Mouse (Mus musculus) forebrain, embryonic 13.5 days (tissue): ENCODE data around the gene Olfr313. TPM values are rescaled to one million over a fixed set of nuclear protein-coding genes. Genes with fewer than 3 reads are reported as not detected.
"Not testable (repeated sequence)": the region's sequence is repeated elsewhere in the genome, so short reads cannot be mapped to it uniquely, and the experiment has no call there.

Experiments
- ATAC-seq: fragments of 200-750 bp; cut with Nextera tagmentation; 2 replicates; pipeline ENCODE4 v1.8.0; 2017
- H3K27ac ChIP-seq: fragments of 300-500 bp; sonication (generic); 2 replicates; pipeline ENCODE4 v1.5.1; 2015; ENCODE audit warnings: inconsistent platforms, mild to moderate bottlenecking, moderate library complexity
- H3K27me3 ChIP-seq: fragments of 300-500 bp; sonication (generic); 2 replicates; pipeline ENCODE4 v1.6.1; 2015; ENCODE audit warnings: mild to moderate bottlenecking, inconsistent platforms
- H3K36me3 ChIP-seq: fragments of 300-500 bp; sonication (generic); 2 replicates; pipeline ENCODE4 v1.6.1; 2015; ENCODE audit warnings: mild to moderate bottlenecking, inconsistent platforms; ENCODE audit not compliant: poor library complexity, severe bottlenecking
- H3K4me1 ChIP-seq: fragments of 300-500 bp; sonication (generic); 2 replicates; pipeline ENCODE4 v1.6.1; 2015; ENCODE audit warnings: inconsistent platforms
- H3K4me2 ChIP-seq: fragments of 300-500 bp; sonication (generic); 2 replicates; pipeline ENCODE4 v1.6.1; 2015; ENCODE audit warnings: inconsistent platforms, mild to moderate bottlenecking, moderate library complexity
- H3K4me3 ChIP-seq: fragments of 300-500 bp; sonication (generic); 2 replicates; pipeline ENCODE4 v1.5.1; 2015; ENCODE audit warnings: mild to moderate bottlenecking, inconsistent platforms
- H3K9ac ChIP-seq: fragments of 300-500 bp; sonication (generic); 2 replicates; pipeline ENCODE4 v1.6.1; 2015; ENCODE audit warnings: mild to moderate bottlenecking, inconsistent platforms
- H3K9me3 ChIP-seq: fragments of 300-500 bp; sonication (generic); replicated peaks from 2 replicates; pipeline ENCODE4 v1.6.1; 2016; ENCODE audit warnings: inconsistent platforms
- WGBS: fragments of 180-500 bp; shearing (Covaris S2); methylation state at CpG from one replicate; pipeline ENCODE4 v1.1.7; 2015; 5-methylcytosine and 5-hydroxymethylcytosine counted together
- polyA plus RNA-seq: library from polyadenylated mRNA; unstranded; fragments of >200 nt; fragmentation: Nextera tagmentation; extraction: Ambion mirVana; gene quantifications from 2 replicates; pipeline ENCODE4 v1.2.1, GENCODE M21; 2015

The Olfr313 gene
- polyA plus RNA-seq, result not detected in 2 replicates

DNA sequence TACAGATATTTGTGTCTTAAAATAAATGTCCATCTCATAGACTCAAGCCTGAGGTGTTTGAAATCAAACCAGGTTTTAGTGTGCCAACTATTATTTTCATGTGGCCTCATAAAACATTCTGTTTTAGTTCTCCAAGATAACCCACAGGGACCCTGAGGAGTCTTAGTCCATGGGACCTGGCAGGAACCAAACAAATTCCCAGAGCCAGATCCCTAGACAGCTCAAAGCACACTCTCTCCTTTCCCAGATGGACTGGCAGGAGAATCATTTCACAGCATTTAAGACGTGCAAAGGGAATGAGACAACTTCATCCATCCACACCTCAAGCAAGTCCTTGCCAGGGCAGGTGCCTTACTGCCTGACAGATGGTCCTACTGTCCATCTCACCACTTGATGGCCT is at the start of gene Olfr313:
Olfr313 (plus strand) TSS at position 301 of the 400 bp plus-strand sequence.
- H3K4me3 ChIP-seq, H3K4me1 ChIP-seq, H3K36me3 ChIP-seq, H3K9ac ChIP-seq, H3K27me3 ChIP-seq, ATAC-seq, H3K27ac ChIP-seq, H3K4me2 ChIP-seq, H3K9me3 ChIP-seq: not testable (repeated sequence)
- 46% methylated on average over 1 of the region's 1 CpGs for WGBS

DNA sequence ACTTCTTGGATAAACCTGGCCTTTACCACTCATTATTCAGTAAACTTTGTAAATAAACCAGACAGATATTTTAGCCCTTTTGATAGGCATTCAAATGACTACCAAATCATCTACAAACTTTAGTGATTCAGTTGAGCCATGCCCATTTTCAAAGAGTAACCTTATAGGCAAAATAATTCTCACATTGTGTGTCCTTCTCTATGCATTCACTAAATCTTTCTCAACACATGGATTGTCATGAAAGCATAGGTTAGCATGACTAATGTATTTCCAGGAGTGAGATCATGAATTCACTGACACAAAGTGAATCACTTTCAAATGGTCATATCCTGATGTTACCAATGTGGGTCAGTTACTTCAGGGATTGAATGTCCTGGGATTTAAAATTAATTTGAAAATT is 41.9 kb upstream of the Olfr313 start, which contains the start of gene Olfr315:
Olfr315 (plus strand) TSS at position 301 of the 400 bp plus-strand sequence.
- Histone ChIP-seq H3K36me3 (no peaks in the 10 kb centered on the region), H3K4me3 (no peak within 1 kb of the TSS), H3K9ac (no peak within 1 kb of the TSS), H3K4me2 (no peak within 1 kb of the TSS), H3K27ac (no peak within 1 kb of the TSS), H3K9me3 (no peaks in the 10 kb centered on the region), H3K4me1 (no peaks in the 10 kb centered on the region), H3K27me3 (no peaks in the 10 kb centered on the region)
- no peak for ATAC-seq

DNA sequence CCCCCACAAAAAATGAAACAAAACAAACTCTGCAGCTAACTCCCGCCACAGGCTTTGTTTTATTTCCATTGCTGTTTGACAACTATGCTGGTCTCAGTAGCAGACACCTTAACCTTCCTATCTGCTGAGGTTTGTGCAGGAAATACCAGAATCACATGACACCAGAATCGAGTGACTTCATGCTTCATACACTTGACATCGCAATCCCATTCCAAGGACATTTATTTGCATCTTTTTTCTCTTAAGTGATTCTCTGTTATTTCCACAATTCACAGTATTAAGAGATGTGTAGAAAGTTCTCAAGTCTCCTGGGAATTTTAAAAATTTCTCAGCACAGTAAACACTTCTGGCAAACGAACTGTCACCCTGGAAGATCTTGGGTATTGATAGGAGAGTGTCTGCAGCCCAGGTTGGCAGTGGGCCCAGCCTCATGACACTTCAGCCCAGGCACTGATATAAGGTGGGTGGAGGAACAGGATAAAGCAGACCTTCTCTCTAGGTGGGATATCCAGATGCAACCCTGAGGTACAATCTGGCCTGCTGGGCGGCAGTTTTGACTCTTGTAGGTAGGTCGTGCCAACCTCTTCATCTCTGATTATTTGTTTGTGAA is 32.2 kb upstream of the Olfr313 start, which contains the start of gene Olfr314:
Olfr314 (plus strand) TSS at position 473 of the 610 bp plus-strand sequence.
- Histone ChIP-seq H3K4me1 (no peaks in the 10 kb centered on the region), H3K4me2 (no peak within 1 kb of the TSS), H3K9me3 (no peaks in the 10 kb centered on the region), H3K9ac (no peak within 1 kb of the TSS), H3K27ac (no peak within 1 kb of the TSS), H3K27me3 (no peaks in the 10 kb centered on the region), H3K4me3 (no peak within 1 kb of the TSS), H3K36me3 (no peaks in the 10 kb centered on the region)
- 79% methylated on average over 6 of the region's 6 CpGs for WGBS
- ATAC-seq, result no peak

DNA sequence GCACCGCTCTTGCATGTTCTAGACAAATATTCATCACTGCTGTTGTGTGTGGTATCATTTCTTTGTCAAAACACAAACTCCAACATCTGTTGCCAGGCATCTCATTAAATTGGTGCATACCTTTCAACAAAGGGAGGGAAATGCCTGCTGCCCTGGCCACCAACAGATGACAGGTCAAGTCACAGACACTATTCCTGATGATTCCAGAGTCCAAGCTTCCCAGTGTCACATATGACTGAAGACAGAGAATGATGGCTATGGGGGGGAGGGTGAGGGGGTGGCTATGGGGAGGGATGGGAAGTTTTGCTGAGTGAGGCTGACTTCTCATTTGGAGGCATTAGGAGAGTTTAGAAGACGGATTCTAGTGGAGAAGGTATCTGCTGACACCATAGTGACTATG is 30.6 kb upstream of the Olfr313 start:
- 79% methylated on average over 2 of the region's 2 CpGs for WGBS
- Histone ChIP-seq H3K9me3 (no peaks in the 10 kb centered on the region), H3K27ac (no peak overlapping the region), H3K4me2 (no peak overlapping the region), H3K4me1 (peaks cover under 1% of the 10 kb centered on the region), H3K36me3 (no peaks in the 10 kb centered on the region), H3K27me3 (no peaks in the 10 kb centered on the region), H3K4me3 (no peak overlapping the region), H3K9ac (no peak overlapping the region)
- ATAC-seq, result no peak

DNA sequence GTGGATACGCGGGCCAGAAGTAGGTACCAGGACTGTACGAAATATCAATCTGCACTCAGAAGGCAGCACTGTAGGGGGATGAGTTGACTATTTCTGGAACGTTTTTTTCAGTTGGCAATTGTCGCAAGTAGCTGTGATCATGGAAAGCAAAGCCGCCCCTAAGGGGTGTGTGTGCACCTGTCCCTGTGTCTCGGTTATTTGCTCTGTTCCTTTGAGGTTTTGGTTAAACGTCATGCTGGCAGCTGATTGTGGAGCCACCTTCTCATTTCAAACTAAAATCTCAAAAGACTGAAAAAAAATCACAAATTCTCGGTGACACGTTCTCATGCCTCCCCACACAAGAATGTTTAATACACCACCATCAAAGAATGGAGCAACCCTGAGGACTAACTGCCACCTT is 27.1 kb upstream of the Olfr313 start:
- Histone ChIP-seq H3K27me3 (no peaks in the 10 kb centered on the region), H3K4me1 (peaks cover 5% of the 10 kb centered on the region), H3K4me3 (no peak overlapping the region), H3K36me3 (no peaks in the 10 kb centered on the region), H3K9ac (no peak overlapping the region), H3K27ac (no peak overlapping the region), H3K9me3 (no peaks in the 10 kb centered on the region), H3K4me2 (no peak overlapping the region)
- no peak for ATAC-seq
- 93% methylated on average over 10 of the region's 10 CpGs for WGBS

DNA sequence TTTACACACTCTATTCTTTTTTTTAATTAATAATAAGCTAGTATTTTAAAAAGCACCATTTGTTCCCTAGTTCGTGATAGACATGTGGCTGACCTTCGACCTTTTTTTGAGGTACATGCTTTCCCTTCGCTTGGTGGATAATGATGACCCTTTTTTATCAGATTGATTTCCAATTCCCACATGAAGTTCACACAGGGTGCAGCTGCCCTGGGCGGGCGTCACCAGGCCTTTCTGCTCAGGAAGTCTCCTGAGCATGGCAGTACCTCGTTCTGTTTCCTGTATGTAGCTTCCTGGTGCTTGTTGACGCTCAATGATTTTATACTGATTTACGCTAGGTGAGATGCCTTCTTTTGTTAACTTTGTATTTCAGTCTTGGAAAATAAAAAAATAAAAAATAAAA is 26.5 kb upstream of the Olfr313 start:
- H3K27me3 ChIP-seq, result no peaks in the 10 kb centered on the region
- no peak for ATAC-seq
- 84% methylated on average over 8 of the region's 8 CpGs for WGBS
- H3K9me3 ChIP-seq, result no peaks in the 10 kb centered on the region
- peaks cover 5% of the 10 kb centered on the region for H3K4me1 ChIP-seq
- H3K27ac ChIP-seq, result no peak overlapping the region
- H3K4me3 ChIP-seq, result no peak overlapping the region
- no peak overlapping the region for H3K9ac ChIP-seq
- H3K4me2 ChIP-seq, result no peak overlapping the region
- H3K36me3 ChIP-seq, result no peaks in the 10 kb centered on the region

DNA sequence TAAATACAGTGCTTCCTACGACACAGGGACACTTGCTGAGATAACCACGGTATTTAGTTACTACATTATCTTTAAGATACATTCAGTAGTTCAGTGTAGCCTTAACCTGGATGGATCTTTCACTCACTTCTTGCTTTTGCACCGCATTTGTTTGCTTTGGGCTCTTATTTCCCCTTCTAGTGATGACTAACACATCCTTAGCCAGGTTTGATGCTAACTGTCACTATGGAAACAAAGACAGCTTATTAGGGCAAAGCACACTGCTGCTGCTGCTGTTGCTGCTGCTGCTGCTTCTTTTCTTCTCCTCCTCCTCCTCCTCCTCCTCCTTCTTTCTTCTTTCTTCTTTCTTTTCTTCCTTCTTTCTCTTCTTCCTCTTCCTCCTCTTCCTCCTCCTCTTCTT is 25.3 kb upstream of the Olfr313 start:
- H3K9me3 ChIP-seq, result no peaks in the 10 kb centered on the region
- no peaks in the 10 kb centered on the region for H3K36me3 ChIP-seq
- no peak overlapping the region for H3K27ac ChIP-seq
- 20% methylated on average over 3 of the region's 3 CpGs for WGBS
- no peaks in the 10 kb centered on the region for H3K27me3 ChIP-seq
- no peak overlapping the region for H3K4me3 ChIP-seq
- ATAC-seq, result no peak
- H3K4me2 ChIP-seq, result no peak overlapping the region
- H3K9ac ChIP-seq, result no peak overlapping the region
- peaks cover 5% of the 10 kb centered on the region for H3K4me1 ChIP-seq

DNA sequence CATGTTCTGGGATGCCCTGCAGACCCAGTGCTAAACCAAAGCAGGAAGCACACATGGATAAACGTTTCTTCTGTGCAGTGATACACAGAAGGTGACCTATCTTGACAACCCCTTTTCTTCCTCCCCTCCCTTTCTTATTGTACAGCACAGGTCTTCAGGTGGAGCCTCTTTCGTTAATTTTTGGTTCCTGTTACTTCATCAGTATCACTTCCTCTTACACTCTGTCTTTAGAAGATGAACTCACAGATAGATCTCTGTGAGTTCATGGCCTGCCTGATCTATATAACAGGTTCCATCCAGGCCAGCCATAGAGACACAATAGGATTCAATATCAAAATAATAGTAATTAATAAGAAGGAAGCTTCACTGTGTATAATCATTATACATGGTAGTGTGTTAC is 24.7 kb upstream of the Olfr313 start:
- Histone ChIP-seq H3K27ac (no peak overlapping the region), H3K4me2 (no peak overlapping the region), H3K4me3 (no peak overlapping the region), H3K4me1 (peaks cover 5% of the 10 kb centered on the region), H3K27me3 (no peaks in the 10 kb centered on the region), H3K9me3 (no peaks in the 10 kb centered on the region), H3K9ac (no peak overlapping the region), H3K36me3 (no peaks in the 10 kb centered on the region)
- no peak for ATAC-seq
- 54% methylated on average over 2 of the region's 2 CpGs for WGBS

DNA sequence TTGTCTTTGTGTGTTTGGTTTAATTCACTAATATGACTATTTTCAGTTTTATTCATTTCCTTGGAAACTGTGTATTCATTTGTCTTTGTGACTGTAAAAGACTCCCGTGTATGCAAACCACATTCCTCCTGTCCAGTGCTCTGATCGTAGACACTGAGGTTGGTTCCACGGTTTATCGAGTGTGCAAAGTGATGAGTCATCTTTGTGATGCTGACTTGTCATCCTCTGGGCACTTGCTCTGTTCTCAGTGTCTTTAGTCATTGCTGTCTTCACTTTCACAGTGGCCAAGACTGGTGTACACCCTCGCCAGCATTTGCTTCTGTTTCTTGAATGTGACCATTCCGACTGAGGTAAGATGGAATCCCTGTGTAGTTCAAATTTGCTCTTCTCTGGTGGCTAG is 24.2 kb upstream of the Olfr313 start:
- no peak for ATAC-seq
- H3K27ac ChIP-seq, result no peak overlapping the region
- H3K4me3 ChIP-seq, result no peak overlapping the region
- no peak overlapping the region for H3K9ac ChIP-seq
- 84% methylated on average over 6 of the region's 6 CpGs for WGBS
- no peaks in the 10 kb centered on the region for H3K27me3 ChIP-seq
- H3K4me2 ChIP-seq, result no peak overlapping the region
- H3K36me3 ChIP-seq, result no peaks in the 10 kb centered on the region
- H3K9me3 ChIP-seq, result no peaks in the 10 kb centered on the region
- H3K4me1 ChIP-seq, result peaks cover 5% of the 10 kb centered on the region

DNA sequence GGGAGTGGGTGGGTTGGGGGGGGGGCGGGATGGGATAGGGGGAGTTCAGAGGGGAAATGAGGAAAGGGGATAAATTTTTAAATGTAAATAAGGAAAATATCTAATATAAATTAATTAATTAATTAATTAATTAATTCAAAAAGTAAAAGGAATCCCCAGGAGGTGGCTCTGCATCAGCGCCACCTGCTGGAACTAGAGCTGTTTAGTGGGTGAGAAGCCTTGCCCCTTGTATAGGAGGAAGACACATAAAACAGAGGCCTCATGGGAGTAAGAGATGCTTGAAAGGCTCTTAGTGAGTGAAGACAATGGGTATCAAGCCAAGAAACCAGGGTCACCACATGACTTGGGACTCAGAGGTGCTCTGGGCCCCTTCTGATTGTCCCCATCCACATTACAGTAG is 18.9 kb upstream of the Olfr313 start:
- H3K9me3 ChIP-seq, result no peaks in the 10 kb centered on the region
- no peaks in the 10 kb centered on the region for H3K4me1 ChIP-seq
- no peak overlapping the region for H3K9ac ChIP-seq
- H3K27ac ChIP-seq, result no peak overlapping the region
- H3K4me2 ChIP-seq, result no peak overlapping the region
- H3K4me3 ChIP-seq, result no peak overlapping the region
- H3K36me3 ChIP-seq, result no peaks in the 10 kb centered on the region
- ATAC-seq, result no peak
- WGBS, result 90% methylated on average over 2 of the region's 2 CpGs
- H3K27me3 ChIP-seq, result no peaks in the 10 kb centered on the region

DNA sequence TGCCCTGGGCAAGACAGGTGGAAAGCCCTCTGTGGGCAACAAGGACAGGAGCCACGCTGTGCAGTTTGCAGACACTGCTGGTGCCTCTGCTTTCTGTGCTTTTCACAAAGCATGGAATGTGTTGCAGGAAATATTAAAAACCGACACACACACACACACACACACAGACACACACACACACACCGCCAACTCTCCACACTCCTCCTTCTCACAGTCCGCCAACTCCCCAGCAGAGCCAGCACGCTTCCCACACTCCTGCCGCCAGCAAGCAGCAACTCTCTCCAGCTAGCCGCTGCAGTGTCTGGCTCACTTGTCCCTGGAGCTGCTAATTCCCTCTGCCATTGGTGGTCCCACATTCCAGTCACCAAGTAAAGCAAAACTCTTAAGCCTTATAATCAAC is 17.9 kb upstream of the Olfr313 start:
- Histone ChIP-seq H3K27ac (no peak overlapping the region), H3K36me3 (no peaks in the 10 kb centered on the region), H3K9ac (no peak overlapping the region), H3K4me3 (no peak overlapping the region), H3K27me3 (no peaks in the 10 kb centered on the region), H3K4me1 (peaks cover 4% of the 10 kb centered on the region), H3K4me2 (no peak overlapping the region), H3K9me3 (no peaks in the 10 kb centered on the region)
- ATAC-seq, result no peak
- WGBS, result 82% methylated on average over 7 of the region's 7 CpGs

DNA sequence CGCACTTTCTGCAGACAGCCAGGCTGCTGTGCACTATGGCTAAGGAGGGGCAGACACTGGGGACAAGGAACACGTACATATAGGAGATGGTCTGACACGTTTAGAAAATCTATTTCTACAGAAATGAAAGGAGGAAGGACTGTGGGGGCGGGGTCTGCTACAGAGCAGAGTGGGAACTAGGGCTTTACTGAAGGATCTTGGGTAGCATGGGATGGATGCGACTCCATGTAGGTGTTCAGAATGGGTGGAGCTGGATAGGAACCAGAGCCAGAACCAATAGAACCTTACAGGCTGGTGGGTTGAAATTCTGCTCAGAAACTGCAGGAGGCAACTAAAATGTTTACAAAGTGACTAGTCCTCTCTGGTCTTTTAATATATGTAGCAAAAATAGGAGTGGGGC is 15.1 kb upstream of the Olfr313 start:
- no peak overlapping the region for H3K9ac ChIP-seq
- H3K4me3 ChIP-seq, result no peak overlapping the region
- 83% methylated on average over 5 of the region's 5 CpGs for WGBS
- no peak overlapping the region for H3K4me2 ChIP-seq
- H3K36me3 ChIP-seq, result no peaks in the 10 kb centered on the region
- no peak for ATAC-seq
- no peaks in the 10 kb centered on the region for H3K27me3 ChIP-seq
- H3K9me3 ChIP-seq, result no peaks in the 10 kb centered on the region
- H3K4me1 ChIP-seq, result peaks cover 9% of the 10 kb centered on the region
- no peak overlapping the region for H3K27ac ChIP-seq

DNA sequence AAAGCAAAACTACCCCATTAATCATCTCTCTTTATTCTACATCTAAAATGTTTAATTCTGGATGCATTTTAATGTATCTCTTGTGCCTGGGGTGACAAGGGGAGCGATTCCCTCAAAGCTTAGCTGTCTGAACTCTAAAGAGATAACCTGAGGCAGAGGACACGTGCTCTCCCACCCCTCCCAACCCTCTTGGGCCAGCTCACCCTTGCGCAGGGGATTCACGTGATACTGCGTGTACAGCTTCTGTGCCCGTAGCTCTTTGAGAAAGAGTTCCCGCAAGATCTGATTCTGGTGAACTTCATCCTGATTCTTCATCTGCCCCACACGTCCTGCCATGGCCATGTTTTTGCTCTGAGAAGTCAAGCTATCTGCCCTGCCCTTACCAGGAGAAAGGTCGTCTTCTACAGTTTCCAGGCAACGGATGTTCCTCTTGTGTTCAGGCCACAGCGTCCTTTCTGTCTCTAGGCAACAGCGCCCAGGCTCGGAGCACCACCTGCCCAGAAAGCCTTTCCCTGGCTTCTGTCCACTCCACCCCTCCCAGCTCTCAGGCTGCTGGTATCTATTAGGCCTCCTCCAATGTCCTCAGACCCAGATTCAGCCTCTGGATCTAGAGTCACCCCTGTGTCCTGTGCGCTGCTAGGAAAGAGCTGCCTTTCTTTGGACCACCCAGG is 13.1 kb upstream of the Olfr313 start, which contains the start of gene Fam183b:
Fam183b (minus strand) TSS at position 403 of the 671 bp plus-strand sequence.
- Histone ChIP-seq H3K4me1 (peaks cover 9% of the 10 kb centered on the region), H3K27ac (no peak within 1 kb of the TSS), H3K4me2 (peak within 1 kb of the TSS; percentile 39), H3K9me3 (no peaks in the 10 kb centered on the region), H3K4me3 (peak within 1 kb of the TSS; percentile 13; the same call in 1 of the 2 replicates), H3K36me3 (no peaks in the 10 kb centered on the region), H3K9ac (no peak within 1 kb of the TSS), H3K27me3 (no peaks in the 10 kb centered on the region)
- WGBS, result 32% methylated on average over 14 of the region's 14 CpGs
- ATAC-seq, result peak; percentile 53; the same call in 1 of the 2 replicates
